Mouse (Mus musculus) bone marrow macrophage, adult 2 months (primary cell): ENCODE data around the gene Cplx3. TPM values are rescaled to one million over a fixed set of nuclear protein-coding genes. Genes with fewer than 3 reads are reported as not detected.

Experiments used
- H3K27ac ChIP-seq: 2 replicates; pipeline ENCODE4 v1.5.1; 2012; ENCODE audit warnings: low read depth, low read length; ENCODE audit not compliant: insufficient read depth
- H3K4me1 ChIP-seq: 2 replicates; pipeline ENCODE4 v1.6.1; 2012; ENCODE audit warnings: low read length; ENCODE audit not compliant: control insufficient read depth, insufficient read depth
- H3K4me3 ChIP-seq: 2 replicates; pipeline ENCODE4 v1.5.1; 2012; ENCODE audit warnings: mild to moderate bottlenecking, low read length, moderate library complexity; ENCODE audit not compliant: insufficient read depth
- CTCF ChIP-seq: IDR thresholded peaks from 2 replicates; pipeline ENCODE4 v1.5.1; 2012; ENCODE audit warnings: low read depth, mild to moderate bottlenecking, low read length, moderate library complexity
- POLR2A ChIP-seq: IDR thresholded peaks from 2 replicates; pipeline ENCODE4 v1.6.1; 2012; ENCODE audit warnings: mild to moderate bottlenecking, low read depth, low read length, borderline replicate concordance
- polyA plus RNA-seq: library from polyadenylated mRNA; stranded (reverse); fragments of >200 nt; gene quantifications from 2 replicates; pipeline ENCODE4 v1.2.4, GENCODE M21; 2012; ENCODE audit not compliant: missing spikeins, insufficient read depth, insufficient read length

Gene Cplx3
- polyA plus RNA-seq, 1 experiment, result not detected

GRCm38 (mm10) chr9:57625674-57626500 lies 19.8 kb upstream of the Cplx3 start:
- no peak overlapping the region for H3K4me3 ChIP-seq
- TF ChIP-seq POLR2A, result no peak
- TF ChIP-seq CTCF, result no peak
- H3K4me1 ChIP-seq, result no peaks in the 10 kb centered on the region
- H3K27ac ChIP-seq, result no peak overlapping the region

GRCm38 (mm10) chr9:57624295-57624694 lies 18.2 kb upstream of the Cplx3 start:
- no peaks in the 10 kb centered on the region for H3K4me1 ChIP-seq
- H3K27ac ChIP-seq, result no peak overlapping the region
- TF ChIP-seq CTCF, result no peak
- TF ChIP-seq POLR2A, result no peak
- no peak overlapping the region for H3K4me3 ChIP-seq

- H3K4me1 ChIP-seq, result no peaks in the 10 kb centered on the region
- no peak within 1 kb of the TSS for H3K27ac ChIP-seq
- no peak within 1 kb of the TSS for H3K4me3 ChIP-seq
- TF ChIP-seq POLR2A, result no peak
- TF ChIP-seq CTCF, result no peak
Measured at GRCm38 (mm10) chr9:57620674-57621073, 14.6 kb upstream of the Cplx3 start, which contains the start of gene Lman1l. TSS of gene Lman1l (minus strand) at chr9:57620774.

- H3K4me1 ChIP-seq, result no peaks in the 10 kb centered on the region
- no peak overlapping the region for H3K4me3 ChIP-seq
- TF ChIP-seq CTCF (no peak), POLR2A (no peak)
- H3K27ac ChIP-seq, result no peak overlapping the region
Measured at GRCm38 (mm10) chr9:57618854-57619253, 12.8 kb upstream of the Cplx3 start.

GRCm38 (mm10) chr9:57617556-57618169 lies 11.6 kb upstream of the Cplx3 start:
- Histone ChIP-seq H3K27ac (no peak overlapping the region), H3K4me3 (no peak overlapping the region), H3K4me1 (no peaks in the 10 kb centered on the region)
- TF ChIP-seq CTCF, result no peak
- TF ChIP-seq POLR2A, result no peak

GRCm38 (mm10) chr9:57614786-57615185 lies 8.7 kb upstream of the Cplx3 start:
- no peak for TF ChIP-seq CTCF
- TF ChIP-seq POLR2A, result no peak
- no peaks in the 10 kb centered on the region for H3K4me1 ChIP-seq
- H3K27ac ChIP-seq, result no peak overlapping the region

GRCm38 (mm10) chr9:57613975-57614374 lies 7.9 kb upstream of the Cplx3 start:
- no peak overlapping the region for H3K27ac ChIP-seq
- no peak overlapping the region for H3K4me3 ChIP-seq
- TF ChIP-seq CTCF, result no peak
- no peak for TF ChIP-seq POLR2A
- H3K4me1 ChIP-seq, result no peaks in the 10 kb centered on the region

More at GRCm38 (mm10) chr9:57614786-57615185, 8.7 kb upstream of the Cplx3 start:
- H3K4me3 ChIP-seq, result no peak overlapping the region

- Histone ChIP-seq H3K4me1 (no peaks in the 10 kb centered on the region), H3K4me3 (no peak overlapping the region), H3K27ac (no peak overlapping the region)
- TF ChIP-seq POLR2A (no peak), CTCF (no peak)
Measured at GRCm38 (mm10) chr9:57612587-57612986, 6.5 kb upstream of the Cplx3 start.

- Histone ChIP-seq H3K4me3 (no peak overlapping the region), H3K27ac (no peak overlapping the region), H3K4me1 (no peaks in the 10 kb centered on the region)
- no peak for TF ChIP-seq CTCF
- TF ChIP-seq POLR2A, result no peak
Measured at GRCm38 (mm10) chr9:57610359-57610826, 4.3 kb upstream of the Cplx3 start.

GRCm38 (mm10) chr9:57609803-57610202 lies 3.7 kb upstream of the Cplx3 start:
- no peaks in the 10 kb centered on the region for H3K4me1 ChIP-seq
- H3K4me3 ChIP-seq, result no peak overlapping the region
- H3K27ac ChIP-seq, result no peak overlapping the region
- TF ChIP-seq CTCF (no peak), POLR2A (no peak)
